Mouse (Mus musculus) heart, embryonic 15.5 days (tissue): Measurements from ENCODE around the gene Setd1b. TPM values are rescaled to one million over a fixed set of nuclear protein-coding genes. Genes with fewer than 3 reads are reported as not detected.

Experiments
- ATAC-seq: fragments of 200-750 bp; cut with Nextera tagmentation; replicated peaks from 2 replicates; pipeline ENCODE4 v1.8.0; 2017; ENCODE audit warnings: low read depth, moderate TSS enrichment; ENCODE audit not compliant: insufficient number of reproducible peaks, insufficient read depth, low FRiP score
- H3K27ac ChIP-seq: fragments of 300-500 bp; sonication (generic); 2 replicates; pipeline ENCODE4 v1.5.1; 2015; ENCODE audit warnings: mild to moderate bottlenecking, inconsistent platforms
- H3K27me3 ChIP-seq: fragments of 300-500 bp; sonication (generic); 2 replicates; pipeline ENCODE4 v1.6.1; 2015; ENCODE audit warnings: inconsistent platforms
- H3K36me3 ChIP-seq: fragments of 300-500 bp; sonication (generic); 2 replicates; pipeline ENCODE4 v1.6.1; 2015; ENCODE audit warnings: mild to moderate bottlenecking, inconsistent platforms
- H3K4me1 ChIP-seq: fragments of 300-500 bp; sonication (generic); replicated peaks from 2 replicates; pipeline ENCODE4 v1.6.1; 2015; ENCODE audit warnings: inconsistent platforms
- H3K4me2 ChIP-seq: fragments of 300-500 bp; sonication (generic); 2 replicates; pipeline ENCODE4 v1.6.1; 2015; ENCODE audit warnings: inconsistent platforms, mild to moderate bottlenecking, moderate library complexity
- H3K4me3 ChIP-seq: fragments of 300-500 bp; sonication (generic); 2 replicates; pipeline ENCODE4 v1.5.1; 2015; ENCODE audit warnings: mild to moderate bottlenecking, inconsistent platforms
- H3K9ac ChIP-seq: fragments of 300-500 bp; sonication (generic); 2 replicates; pipeline ENCODE4 v1.6.1; 2015; ENCODE audit warnings: mild to moderate bottlenecking, inconsistent platforms
- H3K9me3 ChIP-seq: fragments of 300-500 bp; sonication (generic); replicated peaks from 2 replicates; pipeline ENCODE4 v1.6.1; 2016; ENCODE audit warnings: inconsistent platforms
- WGBS: fragments of 180-500 bp; shearing (Covaris S2); methylation state at CpG from one replicate; pipeline ENCODE4 v1.1.7; 2015; ENCODE audit warnings: mixed read lengths; 5-methylcytosine and 5-hydroxymethylcytosine counted together
- polyA plus RNA-seq: library from polyadenylated mRNA; unstranded; fragments of >200 nt; fragmentation: Nextera tagmentation; extraction: Ambion mirVana; gene quantifications from 2 replicates; pipeline ENCODE4 v1.2.1, GENCODE M21; 2015

Setd1b gene
- polyA plus RNA-seq, 1 experiment from 2014 or later = 6.0 TPM

GRCm38 (mm10) chr5:123141555-123142160 is 335 bp upstream of the Setd1b start:
- peak overlapping the region; percentile 99 for H3K9ac ChIP-seq
- peak overlapping the region; percentile 96 for H3K4me2 ChIP-seq
- H3K36me3 ChIP-seq = peaks cover 6% of the 10 kb centered on the region
- ATAC-seq = no peak
- no peaks in the 10 kb centered on the region for H3K9me3 ChIP-seq
- WGBS = under 1% methylated on average over 30 of the region's 38 CpGs
- no peaks in the 10 kb centered on the region for H3K27me3 ChIP-seq
- H3K4me1 ChIP-seq = peaks cover 50% of the 10 kb centered on the region
- peak overlapping the region; percentile 92 for H3K4me3 ChIP-seq
- H3K27ac ChIP-seq = peak overlapping the region; percentile 100

- peaks cover 44% of the 10 kb centered on the region for H3K4me1 ChIP-seq
- peak overlapping the region; percentile 100 for H3K27ac ChIP-seq
- WGBS = 2% methylated on average over 24 of the region's 24 CpGs
- peak overlapping the region; percentile 96 for H3K4me2 ChIP-seq
- H3K9me3 ChIP-seq = no peaks in the 10 kb centered on the region
- H3K4me3 ChIP-seq = peak overlapping the region; percentile 92
- no peaks in the 10 kb centered on the region for H3K27me3 ChIP-seq
- peak overlapping the region; percentile 99 for H3K9ac ChIP-seq
- no peak for ATAC-seq
- H3K36me3 ChIP-seq = peaks cover 24% of the 10 kb centered on the region
Observed at GRCm38 (mm10) chr5:123143251-123143970, 1.4 kb downstream of the Setd1b start.

- no peaks in the 10 kb centered on the region for H3K9me3 ChIP-seq
- no peaks in the 10 kb centered on the region for H3K27me3 ChIP-seq
- WGBS = 6% methylated on average over 17 of the region's 17 CpGs
- ATAC-seq = no peak
- peak overlapping the region; percentile 99 for H3K9ac ChIP-seq
- H3K4me3 ChIP-seq = peak overlapping the region; percentile 92
- H3K4me2 ChIP-seq = peak overlapping the region; percentile 96
- peaks cover 31% of the 10 kb centered on the region for H3K36me3 ChIP-seq
- peaks cover 46% of the 10 kb centered on the region for H3K4me1 ChIP-seq
- H3K27ac ChIP-seq = peak overlapping the region; percentile 100
Observed at GRCm38 (mm10) chr5:123143971-123144745, 2.2 kb downstream of the Setd1b start.

- Histone ChIP-seq H3K9me3 (no peaks in the 10 kb centered on the region), H3K36me3 (peaks cover 31% of the 10 kb centered on the region), H3K4me2 (peak overlapping the region; percentile 96), H3K27ac (no peak overlapping the region), H3K9ac (peak overlapping the region; percentile 99), H3K4me1 (peaks cover 50% of the 10 kb centered on the region), H3K4me3 (peak overlapping the region; percentile 92), H3K27me3 (no peaks in the 10 kb centered on the region)
- WGBS = 42% methylated on average over 20 of the region's 20 CpGs
- no peak for ATAC-seq
Observed at GRCm38 (mm10) chr5:123144746-123145590, 3.0 kb downstream of the Setd1b start.

- 83% methylated on average over 11 of the region's 11 CpGs for WGBS
- peaks cover 63% of the 10 kb centered on the region for H3K4me1 ChIP-seq
- no peak overlapping the region for H3K4me2 ChIP-seq
- no peaks in the 10 kb centered on the region for H3K27me3 ChIP-seq
- H3K9me3 ChIP-seq = no peaks in the 10 kb centered on the region
- H3K27ac ChIP-seq = no peak overlapping the region
- no peak overlapping the region for H3K4me3 ChIP-seq
- no peak for ATAC-seq
- no peak overlapping the region for H3K9ac ChIP-seq
- H3K36me3 ChIP-seq = peaks cover 31% of the 10 kb centered on the region
Observed at GRCm38 (mm10) chr5:123146357-123146756, 4.4 kb downstream of the Setd1b start.

GRCm38 (mm10) chr5:123147569-123147968 is 5.6 kb downstream of the Setd1b start:
- Histone ChIP-seq H3K9ac (no peak overlapping the region), H3K27me3 (no peaks in the 10 kb centered on the region), H3K9me3 (no peaks in the 10 kb centered on the region), H3K4me1 (peaks cover 70% of the 10 kb centered on the region), H3K4me3 (no peak overlapping the region), H3K27ac (no peak overlapping the region), H3K36me3 (peaks cover 43% of the 10 kb centered on the region), H3K4me2 (no peak overlapping the region)
- 75% methylated on average over 17 of the region's 17 CpGs for WGBS
- no peak for ATAC-seq

GRCm38 (mm10) chr5:123148073-123148722 is 6.2 kb downstream of the Setd1b start:
- H3K27ac ChIP-seq = no peak overlapping the region
- no peak for ATAC-seq
- H3K9me3 ChIP-seq = no peaks in the 10 kb centered on the region
- H3K4me2 ChIP-seq = no peak overlapping the region
- no peak overlapping the region for H3K9ac ChIP-seq
- H3K27me3 ChIP-seq = no peaks in the 10 kb centered on the region
- H3K36me3 ChIP-seq = peaks cover 49% of the 10 kb centered on the region
- WGBS = 83% methylated on average over 25 of the region's 25 CpGs
- H3K4me1 ChIP-seq = peaks cover 70% of the 10 kb centered on the region
- no peak overlapping the region for H3K4me3 ChIP-seq

GRCm38 (mm10) chr5:123149451-123150400 is 7.7 kb downstream of the Setd1b start:
- Histone ChIP-seq H3K9ac (peak overlapping the region; percentile 30; the same call in 1 of the 2 replicates), H3K4me2 (peak overlapping the region; percentile 60), H3K4me1 (peaks cover 60% of the 10 kb centered on the region), H3K36me3 (peaks cover 64% of the 10 kb centered on the region), H3K4me3 (peak overlapping the region; percentile 42), H3K27me3 (no peaks in the 10 kb centered on the region), H3K9me3 (no peaks in the 10 kb centered on the region), H3K27ac (peak overlapping the region; percentile 62)
- WGBS = 6% methylated on average over 19 of the region's 19 CpGs
- ATAC-seq = peak; percentile 82

- peak overlapping the region; percentile 42 for H3K4me3 ChIP-seq
- H3K9me3 ChIP-seq = no peaks in the 10 kb centered on the region
- WGBS = 42% methylated on average over 7 of the region's 7 CpGs
- no peak for ATAC-seq
- peaks cover 68% of the 10 kb centered on the region for H3K36me3 ChIP-seq
- no peaks in the 10 kb centered on the region for H3K27me3 ChIP-seq
- peaks cover 51% of the 10 kb centered on the region for H3K4me1 ChIP-seq
- H3K4me2 ChIP-seq = peak overlapping the region; percentile 60
- peak overlapping the region; percentile 55 for H3K27ac ChIP-seq
- H3K9ac ChIP-seq = peak overlapping the region; percentile 0; the same call in 1 of the 2 replicates
Observed at GRCm38 (mm10) chr5:123150641-123151040, 8.6 kb downstream of the Setd1b start.
